Mouse (Mus musculus) neural tube, embryonic 11.5 days (tissue): Measurements from ENCODE around the gene Mgat4b. TPM values are rescaled to one million over a fixed set of nuclear protein-coding genes. Genes with fewer than 3 reads are reported as not detected.

Experiments used
- ATAC-seq: fragments of 200-750 bp; cut with Nextera tagmentation; 2 replicates; pipeline ENCODE4 v1.8.0; 2017; ENCODE audit warnings: moderate number of reproducible peaks, mild to moderate bottlenecking, moderate TSS enrichment, moderate library complexity; ENCODE audit not compliant: insufficient read depth, low FRiP score, low TSS enrichment
- DNase-seq: peaks from one replicate; pipeline ENCODE4 v3.0.0-alpha.2; 2015; ENCODE audit warnings: low spot score
- H3K27ac ChIP-seq: fragments of 300-500 bp; sonication (generic); 2 replicates; pipeline ENCODE4 v1.5.1; 2014; ENCODE audit warnings: low read depth, mild to moderate bottlenecking, low read length
- H3K27me3 ChIP-seq: fragments of 300-500 bp; sonication (generic); 2 replicates; pipeline ENCODE4 v1.6.1; 2014; ENCODE audit warnings: mild to moderate bottlenecking, low read length, mixed read lengths; ENCODE audit not compliant: control insufficient read depth, insufficient read depth
- H3K36me3 ChIP-seq: fragments of 300-500 bp; sonication (generic); 2 replicates; pipeline ENCODE4 v1.6.1; 2014; ENCODE audit warnings: mild to moderate bottlenecking, low read length, moderate library complexity, mixed read lengths; ENCODE audit not compliant: control insufficient read depth, insufficient read depth
- H3K4me1 ChIP-seq: fragments of 300-500 bp; sonication (generic); 2 replicates; pipeline ENCODE4 v1.6.1; 2014; ENCODE audit warnings: low read length, mixed read lengths; ENCODE audit not compliant: control insufficient read depth, insufficient read depth
- H3K4me2 ChIP-seq: fragments of 300-500 bp; sonication (generic); 2 replicates; pipeline ENCODE4 v1.6.1; 2014; ENCODE audit warnings: low read depth, mild to moderate bottlenecking, moderate library complexity
- H3K4me3 ChIP-seq: fragments of 300-500 bp; sonication (generic); 2 replicates; pipeline ENCODE4 v1.5.1; 2014; ENCODE audit warnings: low read depth, low read length
- H3K9ac ChIP-seq: fragments of 300-500 bp; sonication (generic); 2 replicates; pipeline ENCODE4 v1.6.1; 2014; ENCODE audit warnings: mild to moderate bottlenecking, low read length
- H3K9me3 ChIP-seq: fragments of 300-500 bp; sonication (generic); 2 replicates; pipeline ENCODE4 v1.6.1; 2016; ENCODE audit warnings: low read length; ENCODE audit not compliant: control insufficient read depth
- WGBS: fragments of 180-500 bp; shearing (Covaris S2); extraction: QIAGEN DNeasy Blood & Tissue Kit; methylation state at CpG from one replicate; pipeline ENCODE4 v1.1.7; 2014; 5-methylcytosine and 5-hydroxymethylcytosine counted together
- microRNA-seq: library from miRNA; unstranded; fragments of <30 nt; microRNA quantifications from one replicate; pipeline ENCODE4, GENCODE M21; 2016
- polyA plus RNA-seq: library from polyadenylated mRNA; unstranded; fragments of >200 nt; fragmentation: Nextera tagmentation; extraction: Ambion mirVana; gene quantifications from 2 replicates; pipeline ENCODE4 v1.2.1, GENCODE M21; 2014

Mgat4b gene
- polyA plus RNA-seq, 1 experiment from 2014 or later, result 25.1 TPM

DNA sequence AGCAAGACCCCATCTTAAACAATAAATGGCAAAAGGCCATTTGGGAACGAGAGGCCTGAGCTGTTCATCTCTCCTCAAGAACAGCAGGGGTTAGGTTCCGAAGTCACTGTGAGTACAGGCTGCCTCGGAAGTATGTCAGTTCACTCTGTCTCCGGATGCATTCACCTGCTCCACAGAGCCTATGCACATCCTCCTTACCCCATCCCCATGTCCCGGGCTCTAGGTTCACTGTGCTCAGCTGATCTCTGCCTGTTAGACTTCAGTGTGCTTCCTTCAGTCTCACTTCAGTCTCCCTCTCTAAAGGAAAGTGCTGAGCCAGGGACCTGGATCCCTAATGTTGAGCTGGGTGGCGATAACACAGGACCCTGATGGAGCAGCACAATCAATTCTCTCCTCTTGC lies 67.0 kb downstream of the Mgat4b start:
- Histone ChIP-seq H3K9me3 (no peaks in the 10 kb centered on the region), H3K9ac (no peak overlapping the region), H3K4me1 (no peaks in the 10 kb centered on the region), H3K27me3 (no peaks in the 10 kb centered on the region), H3K4me2 (no peak overlapping the region), H3K36me3 (peaks cover 2% of the 10 kb centered on the region; the same call in 1 of the 2 replicates), H3K4me3 (no peak overlapping the region), H3K27ac (no peak overlapping the region)
- DNase-seq (no peak), ATAC-seq (no peak)
- WGBS, result 86% methylated on average over 6 of the region's 6 CpGs

- H3K4me1 ChIP-seq, result no peaks in the 10 kb centered on the region
- no peaks in the 10 kb centered on the region for H3K27me3 ChIP-seq
- peaks cover 2% of the 10 kb centered on the region; the same call in 1 of the 2 replicates for H3K36me3 ChIP-seq
- no peak overlapping the region for H3K27ac ChIP-seq
- H3K4me3 ChIP-seq, result no peak overlapping the region
- H3K9ac ChIP-seq, result no peak overlapping the region
- no peaks in the 10 kb centered on the region for H3K9me3 ChIP-seq
- ATAC-seq, result no peak
- DNase-seq, result no peak
- WGBS, result 92% methylated on average over 4 of the region's 4 CpGs
- H3K4me2 ChIP-seq, result no peak overlapping the region
These were observed 68.3 kb downstream of the Mgat4b start for GRCm38 (mm10) chr11:50279005-50279404.

GRCm38 (mm10) chr11:50280053-50280452 lies 69.4 kb downstream of the Mgat4b start:
- WGBS, result 83% methylated on average over 1 of the region's 1 CpGs
- H3K27ac ChIP-seq, result no peak overlapping the region
- H3K4me3 ChIP-seq, result no peak overlapping the region
- no peaks in the 10 kb centered on the region for H3K9me3 ChIP-seq
- no peak for ATAC-seq
- DNase-seq, result no peak
- peaks cover 2% of the 10 kb centered on the region; the same call in 1 of the 2 replicates for H3K36me3 ChIP-seq
- H3K4me1 ChIP-seq, result no peaks in the 10 kb centered on the region
- no peak overlapping the region for H3K4me2 ChIP-seq
- no peaks in the 10 kb centered on the region for H3K27me3 ChIP-seq
- H3K9ac ChIP-seq, result no peak overlapping the region

Small RNA genes lying within 50 kb of the gene (microRNA-seq; reads per million reads assigned to microRNA genes)
- gene Mir6919, result not detected

Other genes starting within 250 kb of the Mgat4b start
- gene Rnf130, start 185.5 kb upstream of the Mgat4b start, polyA plus RNA-seq, result 79.0 and 80.0 TPM in 2 replicates
- 33.1 and 34.7 TPM in 2 replicates for gene Tbc1d9b, start 79.5 kb upstream of the Mgat4b start, polyA plus RNA-seq
- gene Mrnip, start 36.4 kb upstream of the Mgat4b start, polyA plus RNA-seq, result 23.7 and 24.9 TPM in 2 replicates
- gene Sqstm1, start 63 bp upstream of the Mgat4b start, polyA plus RNA-seq, result 185 and 210 TPM in 2 replicates
- 0.64 and 1.2 TPM in 2 replicates for gene Ltc4s, start 27.7 kb downstream of the Mgat4b start, polyA plus RNA-seq
- gene Maml1, start 81.4 kb downstream of the Mgat4b start, polyA plus RNA-seq, result 10.7 and 11.1 TPM in 2 replicates
- gene Canx, start 114.8 kb downstream of the Mgat4b start, polyA plus RNA-seq, result 240 and 252 TPM in 2 replicates
- gene Cby3, start 143.6 kb downstream of the Mgat4b start, polyA plus RNA-seq, result not detected in 2 replicates
- 840 and 876 TPM in 2 replicates for gene Hnrnph1, start 166.1 kb downstream of the Mgat4b start, polyA plus RNA-seq
- gene Rufy1, start 220.2 kb downstream of the Mgat4b start, polyA plus RNA-seq, result 26.0 and 28.0 TPM in 2 replicates